Mouse (Mus musculus) MEL (cell line): Measurements from ENCODE around the gene Dennd1a.

Source experiments
- CHD1 ChIP-seq: IDR thresholded peaks from 2 replicates; pipeline ENCODE4 v1.6.1; 2012; ENCODE audit warnings: low read depth, mild to moderate bottlenecking, inconsistent platforms, low read length, improper control_type of control experiment
- CTCF ChIP-seq, 3 experiments: IDR thresholded peaks in 2 of 3; conservative IDR thresholded peaks in 1 of 3; 2 replicates each; pipeline ENCODE4 v1.5.1; 2011 to 2012; ENCODE audit warnings: low read length in 3 of 3, low read depth in 2 of 3, mild to moderate bottlenecking in 2 of 3, improper control_type of control experiment in 1 of 3, inconsistent platforms in 1 of 3, mixed read lengths in 1 of 3, moderate library complexity in 1 of 3; ENCODE audit not compliant: control insufficient read depth in 1 of 3, insufficient read depth in 1 of 3, poor library complexity in 1 of 3, severe bottlenecking in 1 of 3
- E2F4 ChIP-seq: IDR thresholded peaks from 2 replicates; pipeline ENCODE4 v1.6.1; 2011; ENCODE audit warnings: low read depth, low read length, improper control_type of control experiment, borderline replicate concordance
- ETS1 ChIP-seq: IDR thresholded peaks from 2 replicates; pipeline ENCODE4 v1.6.1; 2012; ENCODE audit warnings: low read depth, mild to moderate bottlenecking, inconsistent platforms, low read length, improper control_type of control experiment, moderate library complexity
- GABPA ChIP-seq: IDR thresholded peaks from 2 replicates; pipeline ENCODE4 v1.6.1; 2012; ENCODE audit warnings: low read depth, mild to moderate bottlenecking, inconsistent platforms, low read length, improper control_type of control experiment, moderate library complexity
- MXI1 ChIP-seq: IDR thresholded peaks from 2 replicates; pipeline ENCODE4 v1.6.1; 2011; ENCODE audit warnings: mild to moderate bottlenecking, low read depth, low read length, improper control_type of control experiment
- MYC ChIP-seq: IDR thresholded peaks from 2 replicates; pipeline ENCODE4 v1.6.1; 2011; ENCODE audit warnings: low read depth, mild to moderate bottlenecking, low read length, improper control_type of control experiment, moderate library complexity
- POLR2A ChIP-seq, 2 experiments: IDR thresholded peaks; 2 replicates each; pipeline ENCODE4 v1.6.1; 2011 to 2012; ENCODE audit warnings: low read length in 2 of 2, mild to moderate bottlenecking in 2 of 2, control low read depth in 1 of 2, improper control_type of control experiment in 1 of 2, low read depth in 1 of 2, moderate library complexity in 1 of 2; ENCODE audit not compliant: control insufficient read depth in 1 of 2, insufficient read depth in 1 of 2, poor library complexity in 1 of 2
- POLR2AphosphoS5 ChIP-seq: IDR thresholded peaks from 2 replicates; pipeline ENCODE4 v1.6.1; 2012; ENCODE audit warnings: low read depth, borderline replicate concordance, mild to moderate bottlenecking, inconsistent platforms, low read length, moderate library complexity, mixed read lengths
- SMC3 ChIP-seq: IDR thresholded peaks from 2 replicates; pipeline ENCODE4 v1.6.1; 2011; ENCODE audit warnings: low read depth, low read length, improper control_type of control experiment
- TAL1 ChIP-seq: IDR thresholded peaks from 2 replicates; pipeline ENCODE4 v1.6.1; 2012; ENCODE audit warnings: mild to moderate bottlenecking, inconsistent platforms, low read length, moderate library complexity, mixed read lengths
- UBTF ChIP-seq: IDR thresholded peaks from 2 replicates; pipeline ENCODE4 v1.6.1; 2012; ENCODE audit warnings: low read depth, mild to moderate bottlenecking, inconsistent platforms, low read length, improper control_type of control experiment, moderate library complexity, borderline replicate concordance; ENCODE audit not compliant: insufficient read depth
- ZNF384 ChIP-seq: IDR thresholded peaks from 2 replicates; pipeline ENCODE4 v1.6.1; 2012; ENCODE audit warnings: low read depth, mild to moderate bottlenecking, inconsistent platforms, low read length, improper control_type of control experiment

DNA sequence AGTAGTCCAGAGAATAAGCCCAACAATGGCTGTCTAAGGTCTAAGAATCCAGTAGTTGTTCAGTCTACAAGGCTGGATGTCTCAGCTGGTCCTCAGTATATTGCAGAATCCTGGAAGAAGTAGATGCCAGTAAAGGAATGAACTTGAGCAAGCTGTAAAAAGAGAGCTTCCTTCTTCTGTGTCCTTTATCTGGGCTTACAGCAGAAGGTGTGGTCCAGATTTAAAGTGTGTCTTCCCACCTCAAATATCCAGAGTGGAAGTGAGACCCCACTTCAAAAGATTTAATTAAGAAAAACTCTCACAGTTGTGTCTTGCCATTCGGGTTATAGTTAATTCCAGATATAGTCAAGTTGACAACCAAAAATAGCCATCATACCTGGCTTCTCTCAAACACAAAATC, 162.5 kb downstream of the Dennd1a start:
- TF ChIP-seq POLR2AphosphoS5 = no peak
- no peak for TF ChIP-seq CTCF (IDR thresholded peaks at IDR 0.05 in 2 of 3, conservative IDR thresholded peaks at IDR 0.05 in 1 of 3; ENCODE audit: control insufficient read depth in 1 of 3, insufficient read depth in 1 of 3, low read depth in 2 of 3, low read length in 3 of 3, poor library complexity in 1 of 3, severe bottlenecking in 1 of 3)
- TF ChIP-seq MYC = no peak
- TF ChIP-seq MXI1 = no peak
- TF ChIP-seq UBTF = no peak
- no peak for TF ChIP-seq SMC3
- TF ChIP-seq E2F4 = no peak
- TF ChIP-seq CHD1 = no peak
- no peak for TF ChIP-seq GABPA
- no peak for TF ChIP-seq TAL1
- no peak for TF ChIP-seq ZNF384
- TF ChIP-seq POLR2A (IDR thresholded peaks at IDR 0.05; ENCODE audit: control insufficient read depth in 1 of 2, insufficient read depth in 1 of 2, low read depth in 1 of 2, low read length in 2 of 2, poor library complexity in 1 of 2) = no peak
- TF ChIP-seq ETS1 = no peak
